Mouse (Mus musculus) lung, embryonic 14.5 days (tissue): ENCODE data around the gene Scgb1b27. TPM values are rescaled to one million over a fixed set of nuclear protein-coding genes. Genes with fewer than 3 reads are reported as not detected.

ENCODE experiments used
- polyA plus RNA-seq: library from polyadenylated mRNA; unstranded; fragments of >200 nt; fragmentation: Nextera tagmentation; extraction: Ambion mirVana; gene quantifications from 2 replicates; pipeline ENCODE4 v1.2.1, GENCODE M21; 2014

Gene Scgb1b27
- polyA plus RNA-seq, 1 experiment from 2014 or later, result not detected

Other genes with a start within 250 kb of the Scgb1b27 start
- not detected in 2 replicates for gene Scgb2b26, start 76.4 kb upstream of the Scgb1b27 start, polyA plus RNA-seq
- gene Scgb2b27, start 7.5 kb upstream of the Scgb1b27 start, polyA plus RNA-seq, result not detected in 2 replicates
- gene Scgb1b30, start 73.9 kb downstream of the Scgb1b27 start, polyA plus RNA-seq, result not detected in 2 replicates
- 7.1 and 10.1 TPM in 2 replicates for gene Wtip, start 111.8 kb downstream of the Scgb1b27 start, polyA plus RNA-seq
- gene Uba2, start 148.1 kb downstream of the Scgb1b27 start, polyA plus RNA-seq, result 229 and 231 TPM in 2 replicates
- gene Pdcd2l, start 175.2 kb downstream of the Scgb1b27 start, polyA plus RNA-seq, result 53.7 and 54.1 TPM in 2 replicates
- 260 and 268 TPM in 2 replicates for gene Gpi1, start 208.9 kb downstream of the Scgb1b27 start, polyA plus RNA-seq
- 0.88 TPM in 1 of 2 replicates, not detected in the other for gene Gm6096, start 229.6 kb downstream of the Scgb1b27 start, polyA plus RNA-seq